Mouse (Mus musculus) heart, adult 8-10 months (tissue): ENCODE measurements around the gene Trmt61a. TPM values are rescaled to one million over a fixed set of nuclear protein-coding genes. Genes with fewer than 3 reads are reported as not detected.

Source experiments
- DNase-seq: peaks from one replicate; pipeline ENCODE4 v3.0.0; 2022; ENCODE audit warnings: low spot score
- total RNA-seq, 4 experiments: library from RNA; stranded (reverse); gene quantifications; 2 replicates each; pipeline ENCODE4 v1.2.4; 2022

Gene Trmt61a
- total RNA-seq, 4 experiments from 2014 or later, result 4.0 to 5.9 (median 4.9) TPM

- DNase-seq, result no peak
These were observed 5.3 kb upstream of the Trmt61a start for GRCm38 (mm10) chr12:111672581-111672980.

GRCm38 (mm10) chr12:111674850-111675486 is 2.9 kb upstream of the Trmt61a start:
- no peak for DNase-seq

GRCm38 (mm10) chr12:111675797-111676580 is 1.9 kb upstream of the Trmt61a start:
- no peak for DNase-seq

GRCm38 (mm10) chr12:111677421-111677820 is 484 bp upstream of the Trmt61a start:
- no peak for DNase-seq

GRCm38 (mm10) chr12:111678670-111678933 is 697 bp downstream of the Trmt61a start:
- no peak for DNase-seq

GRCm38 (mm10) chr12:111678997-111679396 is 1.1 kb downstream of the Trmt61a start:
- no peak for DNase-seq

- no peak for DNase-seq
These were observed 2.8 kb downstream of the Trmt61a start for GRCm38 (mm10) chr12:111680661-111681060.

- DNase-seq, result no peak
These were observed 3.4 kb downstream of the Trmt61a start for GRCm38 (mm10) chr12:111681305-111681704.

GRCm38 (mm10) chr12:111682003-111682402 is 4.1 kb downstream of the Trmt61a start:
- DNase-seq, result no peak

GRCm38 (mm10) chr12:111682806-111683205 is 4.9 kb downstream of the Trmt61a start:
- DNase-seq, result no peak

GRCm38 (mm10) chr12:111686390-111686789 is 8.5 kb downstream of the Trmt61a start:
- DNase-seq, result no peak

GRCm38 (mm10) chr12:111687350-111688068 is 9.6 kb downstream of the Trmt61a start:
- peak; percentile 85 for DNase-seq

- no peak for DNase-seq
These were observed 10.1 kb downstream of the Trmt61a start for GRCm38 (mm10) chr12:111688069-111688428.

GRCm38 (mm10) chr12:111689426-111689825 is 11.5 kb downstream of the Trmt61a start:
- no peak for DNase-seq

GRCm38 (mm10) chr12:111691346-111691872 is 13.5 kb downstream of the Trmt61a start:
- DNase-seq, result no peak

- DNase-seq, result no peak
These were observed 15.0 kb downstream of the Trmt61a start for GRCm38 (mm10) chr12:111692899-111693298.

GRCm38 (mm10) chr12:111693341-111694270 is 15.7 kb downstream of the Trmt61a start:
- DNase-seq, result no peak

GRCm38 (mm10) chr12:111694271-111694781 is 16.4 kb downstream of the Trmt61a start:
- DNase-seq, result no peak

GRCm38 (mm10) chr12:111694880-111695804 is 17.2 kb downstream of the Trmt61a start:
- DNase-seq, result no peak

- peak; percentile 84 for DNase-seq
These were observed 18.3 kb downstream of the Trmt61a start for GRCm38 (mm10) chr12:111696239-111696638.
